Mouse (Mus musculus): ENCODE measurements around the gene Retnla. TPM values are rescaled to one million over a fixed set of nuclear protein-coding genes. Genes with fewer than 3 reads are reported as not detected.

The Retnla gene
- polyA plus RNA-seq (2016; fragmentation: Nextera tagmentation; extraction: Ambion mirVana): not detected in 2 replicates

DNA sequence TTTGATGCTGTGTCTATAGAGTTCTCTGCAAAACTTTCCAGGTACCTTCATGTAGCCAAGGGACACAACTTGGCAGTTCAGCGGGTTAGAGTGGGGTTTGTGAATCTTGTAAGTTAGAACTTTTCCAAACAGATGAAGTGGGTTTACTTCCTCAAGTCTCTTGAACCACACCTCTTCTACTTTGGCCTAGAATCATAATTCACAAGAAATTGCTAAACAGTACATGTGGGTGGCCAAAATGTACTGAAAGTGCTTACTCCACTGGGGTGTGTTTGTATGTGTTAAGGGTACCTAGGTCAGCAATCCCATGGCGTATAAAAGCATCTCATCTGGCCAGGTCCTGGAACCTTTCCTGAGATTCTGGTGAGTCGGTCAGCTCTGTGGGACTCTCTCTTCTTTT, at the start of gene Retnla:
TSS of gene Retnla (plus strand) at position 286 of the 400 bp plus-strand sequence.
- WGBS: 89% methylated on average over 3 of the region's 3 CpGs
- H3K27ac ChIP-seq: no peak within 1 kb of the TSS
- no peak within 1 kb of the TSS for H3K4me3 ChIP-seq
- H3K36me3 ChIP-seq: no peaks in the 10 kb centered on the region
- H3K9me3 ChIP-seq: no peaks in the 10 kb centered on the region
- no peak within 1 kb of the TSS for H3K9ac ChIP-seq
- H3K4me1 ChIP-seq: no peaks in the 10 kb centered on the region
- ATAC-seq (ENCODE audit: low FRiP score, low read depth): no peak
- H3K27me3 ChIP-seq (replicated peaks): no peaks in the 10 kb centered on the region
- no peak within 1 kb of the TSS for H3K4me2 ChIP-seq (replicated peaks)

DNA sequence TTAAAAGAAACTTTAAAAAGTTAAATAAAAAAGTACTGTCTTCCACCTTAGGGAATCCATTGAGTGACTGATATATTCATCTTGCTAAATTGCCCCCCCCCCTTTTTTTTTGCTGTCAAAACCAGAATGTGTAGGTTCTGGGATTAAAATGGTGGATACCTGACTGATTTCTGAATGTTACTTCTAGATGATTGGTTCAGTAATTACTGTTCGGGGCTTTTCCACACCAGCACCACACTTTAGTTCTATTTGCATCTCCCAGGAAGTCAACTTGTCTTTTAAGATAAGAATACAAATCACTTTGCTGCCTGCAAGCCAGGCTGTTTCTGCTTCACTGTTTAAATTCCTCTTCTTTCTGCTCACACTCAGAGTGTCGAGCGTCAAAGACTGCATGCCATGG, 44.1 kb upstream of the Retnla start:
- Histone ChIP-seq H3K4me1 (no peaks in the 10 kb centered on the region), H3K4me2 (replicated peaks) (no peak overlapping the region), H3K27ac (no peak overlapping the region), H3K9ac (no peak overlapping the region), H3K27me3 (replicated peaks) (no peaks in the 10 kb centered on the region), H3K4me3 (no peak overlapping the region), H3K9me3 (no peaks in the 10 kb centered on the region), H3K36me3 (no peaks in the 10 kb centered on the region)
- no peak for ATAC-seq (ENCODE audit: low FRiP score, low read depth)
- WGBS: 88% methylated on average over 3 of the region's 3 CpGs

DNA sequence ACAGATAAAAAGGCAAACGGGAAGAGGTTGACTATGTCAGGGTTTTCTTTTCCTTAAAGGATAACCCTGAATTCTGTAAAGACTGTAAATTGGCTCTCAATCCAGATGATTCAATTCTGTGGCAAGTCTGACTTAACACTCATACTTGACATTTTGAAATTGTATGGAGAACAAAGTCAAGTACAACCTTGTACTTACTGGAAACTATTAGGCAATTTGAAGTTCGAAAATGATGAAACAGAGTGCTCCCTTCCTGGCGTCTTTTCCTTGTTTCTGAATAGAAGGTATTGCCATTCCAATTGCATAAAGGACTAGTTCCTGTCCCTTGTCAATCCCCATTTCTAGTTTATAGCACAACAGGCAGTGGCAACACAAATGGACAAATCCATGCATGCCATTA, 42.9 kb upstream of the Retnla start:
- WGBS: 83% methylated on average over 3 of the region's 3 CpGs
- Histone ChIP-seq H3K36me3 (no peaks in the 10 kb centered on the region), H3K4me1 (no peaks in the 10 kb centered on the region), H3K4me2 (replicated peaks) (no peak overlapping the region), H3K9ac (no peak overlapping the region), H3K9me3 (no peaks in the 10 kb centered on the region), H3K27me3 (replicated peaks) (no peaks in the 10 kb centered on the region), H3K27ac (no peak overlapping the region), H3K4me3 (no peak overlapping the region)
- no peak for ATAC-seq (ENCODE audit: low FRiP score, low read depth)

DNA sequence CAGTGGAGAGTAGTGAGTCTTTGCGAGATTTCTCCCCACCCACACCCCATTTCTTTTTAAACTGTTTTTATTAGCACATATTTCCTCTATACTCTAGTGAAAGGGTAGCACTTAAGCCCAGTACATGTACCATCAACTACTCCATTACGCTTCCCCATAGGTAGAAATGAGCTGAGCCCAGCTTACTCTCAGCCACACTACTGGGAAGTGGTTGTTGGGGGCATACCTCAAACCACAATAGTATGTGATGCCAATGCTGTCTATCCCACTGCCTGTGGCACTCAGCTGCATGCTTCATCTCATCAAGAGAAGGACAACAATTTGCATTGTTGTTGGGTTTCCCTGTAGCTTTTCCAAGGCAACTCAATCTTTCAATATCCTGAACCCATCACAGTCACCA, 41.4 kb upstream of the Retnla start:
- 91% methylated on average over 2 of the region's 2 CpGs for WGBS
- no peak for ATAC-seq (ENCODE audit: low FRiP score, low read depth)

DNA sequence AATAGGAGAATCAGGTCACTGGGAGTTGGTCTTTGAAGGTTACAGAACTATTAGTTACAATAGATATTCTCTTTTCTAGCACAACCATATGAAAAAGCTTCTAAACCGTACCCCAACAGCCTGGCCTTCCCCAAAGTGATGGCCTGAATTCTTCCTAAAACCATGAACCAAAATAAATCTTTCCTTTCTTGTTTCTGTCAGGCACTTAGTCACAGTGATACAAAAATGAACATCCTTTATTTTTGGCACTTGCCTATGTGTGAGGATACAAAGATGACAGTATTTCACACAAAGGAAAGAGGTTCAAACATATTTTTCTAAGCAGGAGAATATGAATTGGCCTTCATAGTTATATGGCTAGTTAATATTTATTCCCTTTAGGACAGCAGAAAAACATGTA, 36.9 kb upstream of the Retnla start:
- no peak for ATAC-seq (ENCODE audit: low FRiP score, low read depth)
- 79% methylated on average over 1 of the region's 1 CpGs for WGBS
- no peak overlapping the region for H3K4me3 ChIP-seq

More for the DNA sequence above, 41.4 kb upstream of the Retnla start:
- Histone ChIP-seq H3K9me3 (no peaks in the 10 kb centered on the region), H3K4me1 (no peaks in the 10 kb centered on the region), H3K27me3 (replicated peaks) (no peaks in the 10 kb centered on the region), H3K4me3 (no peak overlapping the region), H3K9ac (no peak overlapping the region), H3K27ac (no peak overlapping the region), H3K4me2 (replicated peaks) (no peak overlapping the region), H3K36me3 (no peaks in the 10 kb centered on the region)

DNA sequence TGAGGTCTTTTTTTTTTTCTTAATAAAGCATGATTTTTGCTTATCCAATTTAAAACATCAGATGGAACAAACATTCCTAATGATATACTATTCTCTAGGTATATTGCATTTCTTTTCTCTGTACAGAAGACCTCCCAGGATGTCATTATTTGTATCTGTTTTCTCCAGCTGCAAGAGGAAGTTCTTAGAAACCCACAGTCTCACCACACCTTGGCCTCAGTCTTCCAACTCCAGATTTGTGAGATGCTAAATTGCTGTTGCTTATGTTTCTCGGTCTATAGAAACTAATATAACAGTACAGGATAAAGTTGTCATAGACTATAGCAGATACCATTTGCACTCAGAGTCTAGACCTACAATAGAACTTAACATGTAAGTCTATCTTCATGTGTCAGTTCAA, 35.8 kb upstream of the Retnla start:
- H3K4me3 ChIP-seq: no peak overlapping the region
- no peaks in the 10 kb centered on the region for H3K27me3 ChIP-seq (replicated peaks)
- 87% methylated on average over 1 of the region's 1 CpGs for WGBS
- H3K27ac ChIP-seq: no peak overlapping the region
- H3K9me3 ChIP-seq: no peaks in the 10 kb centered on the region
- no peaks in the 10 kb centered on the region for H3K36me3 ChIP-seq
- H3K9ac ChIP-seq: no peak overlapping the region
- H3K4me2 ChIP-seq (replicated peaks): no peak overlapping the region
- ATAC-seq (ENCODE audit: low FRiP score, low read depth): no peak
- no peaks in the 10 kb centered on the region for H3K4me1 ChIP-seq

More for the DNA sequence above, 36.9 kb upstream of the Retnla start:
- Histone ChIP-seq H3K9ac (no peak overlapping the region), H3K4me2 (replicated peaks) (no peak overlapping the region), H3K27me3 (replicated peaks) (no peaks in the 10 kb centered on the region), H3K4me1 (no peaks in the 10 kb centered on the region), H3K27ac (no peak overlapping the region), H3K36me3 (no peaks in the 10 kb centered on the region), H3K9me3 (no peaks in the 10 kb centered on the region)

DNA sequence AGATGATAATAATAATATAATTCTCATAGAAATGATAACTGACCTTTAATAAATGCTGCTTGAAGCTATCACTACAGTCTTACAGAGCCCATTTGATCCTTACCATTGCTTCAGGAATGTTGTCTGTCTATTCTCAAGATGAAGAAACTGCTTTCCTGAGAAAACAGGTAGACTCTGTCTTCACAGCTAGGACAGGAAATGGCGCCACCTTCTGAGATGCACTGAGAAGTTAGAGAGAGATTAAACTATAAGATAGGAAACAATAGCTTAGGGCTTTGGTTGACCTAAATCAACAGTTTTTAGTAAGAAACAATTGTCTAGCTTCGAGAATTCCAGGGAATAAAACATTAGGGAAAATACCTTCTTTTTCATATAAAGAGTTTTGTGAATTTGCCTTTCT, 33.0 kb upstream of the Retnla start:
- Histone ChIP-seq H3K36me3 (no peaks in the 10 kb centered on the region), H3K4me3 (no peak overlapping the region), H3K4me1 (no peaks in the 10 kb centered on the region), H3K27me3 (replicated peaks) (no peaks in the 10 kb centered on the region), H3K9ac (no peak overlapping the region), H3K9me3 (no peaks in the 10 kb centered on the region), H3K4me2 (replicated peaks) (no peak overlapping the region), H3K27ac (no peak overlapping the region)
- WGBS: 58% methylated on average over 2 of the region's 2 CpGs
- ATAC-seq (ENCODE audit: low FRiP score, low read depth): no peak

DNA sequence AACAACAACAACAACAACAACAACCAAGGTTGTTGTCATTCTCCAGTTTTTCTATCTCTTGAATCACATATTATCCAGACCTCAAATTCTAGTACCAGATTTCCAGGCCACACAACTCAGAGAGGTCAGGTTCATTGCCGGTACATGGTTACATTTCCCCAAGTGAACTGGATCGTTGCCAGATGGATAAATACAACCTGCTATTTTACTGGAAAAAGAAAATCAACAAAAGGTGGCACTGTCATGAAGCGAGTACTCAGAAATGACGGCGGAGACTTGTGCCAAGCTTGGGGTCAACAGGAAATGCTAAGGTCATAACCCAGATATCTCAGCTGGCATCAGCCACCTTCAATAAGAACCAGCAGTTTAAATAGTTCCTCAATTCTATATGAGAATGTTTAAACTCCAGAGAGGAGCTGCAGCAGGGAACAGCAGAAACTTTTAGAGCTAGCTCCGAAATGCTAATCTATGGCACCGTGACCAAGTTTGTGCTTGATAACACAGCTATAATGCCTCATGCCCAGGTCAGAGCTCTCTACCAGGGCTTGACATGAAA, 30.4 kb upstream of the Retnla start:
- no peaks in the 10 kb centered on the region for H3K27me3 ChIP-seq (replicated peaks)
- no peaks in the 10 kb centered on the region for H3K9me3 ChIP-seq
- H3K4me1 ChIP-seq: no peaks in the 10 kb centered on the region
- H3K9ac ChIP-seq: no peak overlapping the region
- no peak overlapping the region for H3K27ac ChIP-seq
- H3K36me3 ChIP-seq: no peaks in the 10 kb centered on the region
- no peak overlapping the region for H3K4me3 ChIP-seq
- no peak for ATAC-seq (ENCODE audit: low FRiP score, low read depth)
- 91% methylated on average over 7 of the region's 7 CpGs for WGBS
- no peak overlapping the region for H3K4me2 ChIP-seq (replicated peaks)

DNA sequence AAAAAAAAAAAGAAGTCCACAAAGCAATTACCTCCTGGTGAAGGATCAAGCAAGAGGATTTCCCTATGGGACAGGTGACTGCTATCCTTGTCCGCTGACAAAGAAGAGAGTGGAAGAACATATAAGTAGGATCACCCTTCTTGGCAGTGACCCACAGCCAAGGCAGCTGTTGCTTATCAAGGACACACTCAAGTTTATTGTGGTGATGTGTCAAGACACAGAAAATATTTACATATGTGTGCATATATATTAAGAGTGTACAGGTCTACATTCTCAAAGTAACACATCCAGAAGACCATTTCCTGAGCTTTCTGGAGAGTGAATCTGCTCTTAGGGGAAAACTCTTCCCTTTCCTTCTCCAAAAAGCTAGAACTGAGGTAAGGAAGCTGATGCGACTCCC, 25.7 kb upstream of the Retnla start, which contains the start of gene Retnlb:
TSS of gene Retnlb (plus strand) at position 162 of the 400 bp plus-strand sequence.
- H3K27ac ChIP-seq: no peak within 1 kb of the TSS
- no peak within 1 kb of the TSS for H3K4me2 ChIP-seq (replicated peaks)
- H3K4me1 ChIP-seq: no peaks in the 10 kb centered on the region
- H3K9me3 ChIP-seq: no peaks in the 10 kb centered on the region
- H3K9ac ChIP-seq: no peak within 1 kb of the TSS
- no peak within 1 kb of the TSS for H3K4me3 ChIP-seq
- H3K36me3 ChIP-seq: no peaks in the 10 kb centered on the region
- ATAC-seq (ENCODE audit: low FRiP score, low read depth): no peak
- WGBS: 91% methylated on average over 2 of the region's 2 CpGs
- H3K27me3 ChIP-seq (replicated peaks): no peaks in the 10 kb centered on the region

DNA sequence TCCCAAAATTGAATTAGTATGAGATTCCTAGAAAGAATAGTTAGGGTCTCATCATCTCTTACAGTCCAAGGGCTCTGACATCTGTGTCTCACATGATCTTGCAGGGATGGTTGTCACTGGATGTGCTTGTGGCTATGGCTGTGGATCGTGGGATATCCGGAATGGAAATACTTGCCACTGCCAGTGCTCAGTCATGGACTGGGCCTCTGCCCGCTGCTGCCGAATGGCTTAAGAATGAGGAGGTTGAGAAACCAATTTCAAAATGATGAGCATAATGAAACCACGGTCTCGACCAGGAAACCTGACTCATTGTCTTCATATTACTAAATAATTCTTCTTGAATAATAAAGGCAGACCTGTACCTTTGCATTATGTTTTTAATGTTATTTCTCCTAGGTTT, 23.8 kb upstream of the Retnla start:
- H3K27me3 ChIP-seq (replicated peaks): no peaks in the 10 kb centered on the region
- no peak overlapping the region for H3K27ac ChIP-seq
- no peaks in the 10 kb centered on the region for H3K36me3 ChIP-seq
- 89% methylated on average over 6 of the region's 6 CpGs for WGBS
- no peaks in the 10 kb centered on the region for H3K4me1 ChIP-seq
- H3K9me3 ChIP-seq: no peaks in the 10 kb centered on the region
- ATAC-seq (ENCODE audit: low FRiP score, low read depth): no peak
- no peak overlapping the region for H3K9ac ChIP-seq
- no peak overlapping the region for H3K4me2 ChIP-seq (replicated peaks)
- no peak overlapping the region for H3K4me3 ChIP-seq

DNA sequence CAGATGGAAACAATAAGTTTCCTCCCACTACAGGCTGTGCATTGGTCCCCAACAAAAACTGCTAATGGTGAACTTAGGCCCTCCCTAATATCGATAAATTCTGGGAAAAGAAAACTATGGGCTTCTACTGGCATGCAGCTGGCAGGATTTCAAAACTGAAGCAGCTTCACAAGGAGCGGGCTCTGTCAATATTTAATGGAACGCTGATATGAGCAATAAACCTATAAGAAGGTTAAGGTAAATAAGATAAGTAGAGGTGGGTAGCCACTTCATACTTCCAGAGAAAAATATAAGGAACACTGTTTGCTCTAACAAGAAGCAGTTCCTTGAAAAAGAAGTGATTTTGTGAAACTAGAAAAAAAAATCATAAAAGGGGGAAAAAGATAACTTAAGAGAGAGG, 15.9 kb upstream of the Retnla start:
- Histone ChIP-seq H3K27ac (no peak overlapping the region), H3K9me3 (no peaks in the 10 kb centered on the region), H3K27me3 (replicated peaks) (no peaks in the 10 kb centered on the region), H3K4me3 (no peak overlapping the region), H3K4me1 (no peaks in the 10 kb centered on the region), H3K36me3 (no peaks in the 10 kb centered on the region), H3K4me2 (replicated peaks) (no peak overlapping the region), H3K9ac (no peak overlapping the region)
- no peak for ATAC-seq (ENCODE audit: low FRiP score, low read depth)
- 95% methylated on average over 3 of the region's 3 CpGs for WGBS

DNA sequence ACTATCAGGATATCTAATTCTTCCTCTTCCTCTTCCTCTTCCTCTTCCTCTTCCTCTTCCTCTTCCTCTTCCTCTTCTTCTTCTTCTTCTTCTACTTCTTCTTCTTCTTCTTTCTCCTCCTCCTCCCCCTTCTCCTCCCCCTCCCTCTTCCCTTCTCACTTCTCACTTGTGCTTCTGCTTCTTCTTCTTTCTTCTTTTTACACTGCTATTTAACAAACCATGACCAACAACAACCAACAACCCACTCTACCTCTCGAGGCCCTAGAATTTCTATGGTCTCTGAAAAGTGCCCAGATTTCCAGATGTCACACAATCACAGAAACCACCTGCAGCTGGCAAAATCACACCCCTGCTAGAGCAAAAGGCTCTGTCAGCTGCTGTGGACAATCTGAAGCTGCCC, 14.7 kb upstream of the Retnla start:
- H3K9ac ChIP-seq: no peak overlapping the region
- H3K4me1 ChIP-seq: no peaks in the 10 kb centered on the region
- H3K27ac ChIP-seq: no peak overlapping the region
- H3K36me3 ChIP-seq: no peaks in the 10 kb centered on the region
- no peak overlapping the region for H3K4me3 ChIP-seq
- no peak overlapping the region for H3K4me2 ChIP-seq (replicated peaks)
- WGBS: 56% methylated on average over 1 of the region's 1 CpGs
- no peak for ATAC-seq (ENCODE audit: low FRiP score, low read depth)
- H3K9me3 ChIP-seq: no peaks in the 10 kb centered on the region
- H3K27me3 ChIP-seq (replicated peaks): no peaks in the 10 kb centered on the region

DNA sequence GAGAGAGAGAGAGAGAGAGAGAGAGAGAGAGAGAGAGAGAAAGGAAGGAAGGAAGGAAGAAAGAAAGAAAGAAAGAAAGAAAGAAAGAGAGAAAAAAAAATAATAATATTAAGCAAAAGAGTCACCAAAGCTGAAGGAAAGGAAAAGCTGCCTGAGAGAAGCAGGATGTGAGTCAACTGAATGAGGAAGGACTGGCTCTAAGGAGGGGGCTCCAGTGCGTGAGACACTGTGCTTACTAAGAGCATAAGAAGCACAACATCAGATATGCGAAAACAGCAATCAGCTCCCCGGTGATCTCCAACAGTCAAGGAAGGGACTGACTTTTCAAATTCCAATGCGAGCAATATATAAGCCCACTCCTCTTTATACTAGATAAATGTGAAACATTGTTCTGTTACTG, 13.3 kb upstream of the Retnla start:
- Histone ChIP-seq H3K27ac (no peak overlapping the region), H3K4me2 (replicated peaks) (no peak overlapping the region), H3K4me1 (no peaks in the 10 kb centered on the region), H3K36me3 (no peaks in the 10 kb centered on the region), H3K9ac (no peak overlapping the region), H3K9me3 (no peaks in the 10 kb centered on the region), H3K4me3 (no peak overlapping the region), H3K27me3 (replicated peaks) (no peaks in the 10 kb centered on the region)
- 91% methylated on average over 4 of the region's 4 CpGs for WGBS
- ATAC-seq (ENCODE audit: low FRiP score, low read depth): no peak
